Mouse (Mus musculus) liver, embryonic 16.5 days (tissue): ENCODE results near the gene Hydin. TPM values are rescaled to one million over a fixed set of nuclear protein-coding genes. Genes with fewer than 3 reads are reported as not detected.
"Not testable (repeated sequence)": the region's sequence is repeated elsewhere in the genome, so short reads cannot be mapped to it uniquely, and the experiment has no call there.

Experiments
- ATAC-seq: fragments of 200-750 bp; cut with Nextera tagmentation; 2 replicates; pipeline ENCODE4 v1.8.0; 2017; ENCODE audit warnings: low read depth, mild to moderate bottlenecking, moderate number of reproducible peaks, moderate library complexity
- H3K27ac ChIP-seq: fragments of 300-500 bp; sonication (generic); 2 replicates; pipeline ENCODE4 v1.5.1; 2014; ENCODE audit warnings: mild to moderate bottlenecking, low read length
- H3K27me3 ChIP-seq: fragments of 300-500 bp; sonication (generic); 2 replicates; pipeline ENCODE4 v1.6.1; 2014; ENCODE audit warnings: low read depth, low read length, mixed read lengths; ENCODE audit not compliant: control insufficient read depth, insufficient read depth
- H3K36me3 ChIP-seq: fragments of 300-500 bp; sonication (generic); 2 replicates; pipeline ENCODE4 v1.6.1; 2014; ENCODE audit warnings: mild to moderate bottlenecking; ENCODE audit not compliant: control insufficient read depth, insufficient read depth
- H3K4me1 ChIP-seq: fragments of 300-500 bp; sonication (generic); 2 replicates; pipeline ENCODE4 v1.6.1; 2014; ENCODE audit warnings: low read depth, low read length, mixed read lengths; ENCODE audit not compliant: control insufficient read depth
- H3K4me2 ChIP-seq: fragments of 300-500 bp; sonication (generic); 2 replicates; pipeline ENCODE4 v1.6.1; 2014; ENCODE audit warnings: low read depth, low read length, mixed read lengths
- H3K4me3 ChIP-seq: fragments of 300-500 bp; sonication (generic); 2 replicates; pipeline ENCODE4 v1.5.1; 2014; ENCODE audit warnings: low read depth, mild to moderate bottlenecking, low read length
- H3K9ac ChIP-seq: fragments of 300-500 bp; sonication (generic); 2 replicates; pipeline ENCODE4 v1.6.1; 2014; ENCODE audit warnings: low read depth, low read length
- H3K9me3 ChIP-seq: fragments of 300-500 bp; sonication (generic); replicated peaks from 2 replicates; pipeline ENCODE4 v1.6.1; 2016; ENCODE audit warnings: low read length; ENCODE audit not compliant: control insufficient read depth
- WGBS: fragments of 180-500 bp; shearing (Covaris S2); extraction: QIAGEN DNeasy Blood & Tissue Kit; methylation state at CpG from one replicate; pipeline ENCODE4 v1.1.7; 2014; ENCODE audit not compliant: insufficient replicate concordance; 5-methylcytosine and 5-hydroxymethylcytosine counted together
- polyA plus RNA-seq: library from polyadenylated mRNA; unstranded; fragments of >200 nt; fragmentation: Nextera tagmentation; extraction: Ambion mirVana; gene quantifications from 2 replicates; pipeline ENCODE4 v1.2.1, GENCODE M21; 2015

Hydin gene
- polyA plus RNA-seq, 1 experiment from 2014 or later = 0.13 TPM

DNA sequence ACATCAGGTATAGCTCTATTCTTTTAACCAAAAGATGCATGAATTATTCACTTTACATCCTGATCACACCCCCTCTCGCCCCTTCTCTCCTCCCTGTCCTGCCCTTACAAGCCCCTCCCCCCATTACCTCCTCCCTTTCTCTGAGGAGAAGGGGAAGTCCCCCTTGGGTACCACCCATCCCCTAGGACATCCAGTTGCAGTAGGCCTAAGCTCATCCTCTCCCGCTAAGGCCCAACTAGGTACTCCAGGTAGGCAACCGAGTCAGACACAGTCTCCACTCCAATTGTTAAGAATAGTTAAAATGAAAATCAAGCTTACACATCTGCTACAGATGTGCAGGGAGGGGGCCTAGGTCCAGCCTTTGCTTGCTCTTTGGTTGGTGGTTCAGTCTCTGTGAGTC is 83.9 kb downstream of the Hydin start:
- Histone ChIP-seq H3K27me3 (no peaks in the 10 kb centered on the region), H3K9me3 (no peaks in the 10 kb centered on the region), H3K36me3 (no peaks in the 10 kb centered on the region), H3K4me2 (no peak overlapping the region), H3K9ac (no peak overlapping the region), H3K4me1 (no peaks in the 10 kb centered on the region), H3K4me3 (no peak overlapping the region), H3K27ac (no peak overlapping the region)
- no peak for ATAC-seq
- WGBS = 56% methylated on average over 3 of the region's 3 CpGs

DNA sequence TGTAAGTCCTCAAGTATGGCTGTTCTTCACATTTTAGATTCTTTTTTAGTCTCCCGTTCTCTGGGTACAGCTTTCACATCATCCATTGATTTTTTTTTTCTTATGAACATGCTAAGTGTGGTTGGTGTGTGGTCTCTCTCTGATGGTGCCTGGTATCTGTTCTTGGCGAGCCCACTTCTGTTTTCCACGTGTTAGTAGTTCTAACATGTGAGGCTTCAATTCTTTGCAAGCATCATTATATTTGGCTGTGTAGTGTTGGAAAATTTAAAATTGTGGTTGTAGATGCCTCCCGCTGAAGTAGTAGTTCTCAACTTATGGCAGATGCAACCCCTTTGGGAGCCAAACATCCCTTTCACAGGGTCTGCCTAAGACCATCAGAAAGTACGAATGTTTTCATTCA is 85.1 kb downstream of the Hydin start:
- no peaks in the 10 kb centered on the region for H3K4me1 ChIP-seq
- no peaks in the 10 kb centered on the region for H3K36me3 ChIP-seq
- no peaks in the 10 kb centered on the region for H3K9me3 ChIP-seq
- no peak overlapping the region for H3K4me3 ChIP-seq
- WGBS = 57% methylated on average over 5 of the region's 5 CpGs
- no peak overlapping the region for H3K4me2 ChIP-seq
- no peaks in the 10 kb centered on the region for H3K27me3 ChIP-seq
- ATAC-seq = no peak
- H3K27ac ChIP-seq = no peak overlapping the region
- H3K9ac ChIP-seq = no peak overlapping the region

DNA sequence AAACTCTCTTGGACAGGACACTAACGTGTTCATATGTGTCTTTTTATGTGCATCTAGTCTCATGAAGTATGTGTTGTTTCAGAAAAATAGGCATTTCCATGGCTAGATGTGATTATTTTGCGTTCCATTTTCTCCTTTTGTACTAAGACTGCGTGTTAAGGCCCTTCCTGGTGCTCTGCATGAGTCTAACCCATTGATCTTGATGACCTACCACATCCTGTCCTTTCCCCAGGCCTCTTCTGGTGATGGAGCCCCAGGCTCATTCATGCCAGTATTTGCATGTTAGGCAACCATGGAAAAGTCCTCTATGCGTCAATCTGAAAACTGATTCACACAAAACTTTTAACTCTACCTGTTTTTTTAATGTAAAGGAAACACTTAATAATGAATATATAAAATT is 96.2 kb downstream of the Hydin start:
- no peak overlapping the region for H3K9ac ChIP-seq
- no peaks in the 10 kb centered on the region for H3K9me3 ChIP-seq
- no peaks in the 10 kb centered on the region for H3K4me1 ChIP-seq
- H3K27me3 ChIP-seq = no peaks in the 10 kb centered on the region
- H3K36me3 ChIP-seq = no peaks in the 10 kb centered on the region
- ATAC-seq = no peak
- H3K4me2 ChIP-seq = no peak overlapping the region
- H3K4me3 ChIP-seq = no peak overlapping the region
- no peak overlapping the region for H3K27ac ChIP-seq
- 52% methylated on average over 4 of the region's 4 CpGs for WGBS

DNA sequence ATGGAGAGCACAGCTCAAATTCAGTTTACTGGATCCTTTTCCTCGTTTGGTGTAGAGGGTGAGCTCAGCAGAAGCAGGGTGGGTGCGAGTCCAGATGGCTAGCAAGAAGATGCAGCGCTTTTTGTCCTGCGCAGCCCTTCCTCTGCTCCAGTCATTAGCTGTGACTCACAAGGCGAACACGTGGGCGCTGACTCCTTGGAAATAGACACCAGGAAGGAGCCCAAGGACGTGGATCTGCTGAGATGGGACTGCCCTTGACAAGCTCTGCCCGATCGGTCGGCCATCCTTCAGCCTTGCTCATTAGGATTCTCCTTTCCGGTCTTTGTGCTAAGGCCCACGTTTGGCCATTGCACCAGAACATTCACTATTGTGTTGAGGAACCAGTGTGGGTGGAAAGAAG is 106.1 kb downstream of the Hydin start:
- no peak for ATAC-seq
- 67% methylated on average over 13 of the region's 13 CpGs for WGBS
- H3K9me3 ChIP-seq = no peaks in the 10 kb centered on the region
- no peaks in the 10 kb centered on the region for H3K27me3 ChIP-seq
- no peaks in the 10 kb centered on the region for H3K4me1 ChIP-seq
- H3K36me3 ChIP-seq = no peaks in the 10 kb centered on the region
- H3K4me2 ChIP-seq = no peak overlapping the region
- H3K27ac ChIP-seq = no peak overlapping the region
- no peak overlapping the region for H3K4me3 ChIP-seq
- H3K9ac ChIP-seq = no peak overlapping the region

DNA sequence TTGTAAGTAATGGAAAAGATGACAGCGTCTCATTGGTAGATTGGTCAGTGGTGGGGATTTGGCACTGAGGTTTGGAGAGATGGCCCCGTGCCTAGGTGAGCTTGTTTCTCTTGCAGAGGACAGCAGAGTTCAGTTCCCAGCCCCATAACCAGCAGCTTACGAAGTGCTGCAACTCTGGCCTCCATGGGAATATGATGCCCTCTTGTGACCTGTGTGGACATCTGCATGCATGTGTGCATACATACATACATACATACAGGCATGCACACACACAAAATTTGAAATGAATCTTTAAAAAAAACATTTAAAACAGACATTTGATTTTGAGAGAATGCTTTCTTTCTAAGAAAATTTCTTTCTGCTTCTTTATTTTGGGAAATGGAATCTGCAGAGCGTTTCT is 106.9 kb downstream of the Hydin start:
- no peak overlapping the region for H3K27ac ChIP-seq
- no peaks in the 10 kb centered on the region for H3K9me3 ChIP-seq
- ATAC-seq = no peak
- H3K4me1 ChIP-seq = no peaks in the 10 kb centered on the region
- H3K4me2 ChIP-seq = no peak overlapping the region
- 63% methylated on average over 4 of the region's 4 CpGs for WGBS
- no peak overlapping the region for H3K4me3 ChIP-seq
- H3K36me3 ChIP-seq = no peaks in the 10 kb centered on the region
- no peaks in the 10 kb centered on the region for H3K27me3 ChIP-seq
- no peak overlapping the region for H3K9ac ChIP-seq

DNA sequence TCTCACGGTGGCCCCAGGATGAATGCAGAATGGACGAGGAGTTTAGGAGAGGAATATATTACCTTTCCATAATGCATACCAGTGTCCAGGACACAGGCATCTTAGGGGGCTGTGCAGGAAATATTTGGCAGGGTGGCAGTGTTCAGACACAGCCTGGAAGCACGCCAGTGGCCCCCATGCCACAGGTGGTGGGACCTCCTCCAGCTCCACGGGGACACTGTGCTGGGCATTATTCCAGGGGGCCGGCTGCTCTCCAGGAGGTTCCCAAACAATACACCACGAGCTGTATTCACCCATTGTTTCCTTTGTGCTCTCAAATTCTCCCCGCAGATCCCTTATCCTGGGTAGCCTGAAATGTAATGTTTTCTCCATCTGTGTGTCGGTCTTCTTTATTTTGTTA is 116.0 kb downstream of the Hydin start:
- no peak overlapping the region for H3K27ac ChIP-seq
- 49% methylated on average over 8 of the region's 8 CpGs for WGBS
- no peak overlapping the region for H3K4me2 ChIP-seq
- no peaks in the 10 kb centered on the region for H3K4me1 ChIP-seq
- no peaks in the 10 kb centered on the region for H3K36me3 ChIP-seq
- no peak overlapping the region for H3K4me3 ChIP-seq
- no peaks in the 10 kb centered on the region for H3K9me3 ChIP-seq
- no peak for ATAC-seq
- H3K27me3 ChIP-seq = no peaks in the 10 kb centered on the region
- H3K9ac ChIP-seq = no peak overlapping the region

DNA sequence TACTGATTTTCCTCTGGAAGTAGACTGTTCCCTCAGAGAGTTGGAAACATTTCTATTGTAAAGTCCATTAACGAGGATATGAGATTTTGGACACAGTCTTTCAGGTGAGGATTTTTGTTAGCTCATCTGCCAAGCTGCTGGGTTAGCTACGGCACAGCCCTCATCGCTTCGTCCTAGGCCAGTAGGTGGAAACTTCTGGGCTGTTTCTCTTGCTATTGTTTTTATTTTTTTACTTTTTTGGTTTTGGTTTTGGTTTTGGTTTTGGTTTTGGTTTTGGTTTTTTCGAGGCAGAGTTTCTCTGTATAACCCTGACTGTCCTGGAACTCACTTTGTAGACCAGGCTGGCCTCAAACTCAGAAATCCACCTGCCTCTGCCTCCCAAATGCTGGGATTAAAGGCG is 117.9 kb downstream of the Hydin start:
- not testable (repeated sequence) for H3K27me3 ChIP-seq, H3K9ac ChIP-seq, H3K36me3 ChIP-seq, H3K4me2 ChIP-seq, H3K9me3 ChIP-seq, H3K27ac ChIP-seq, ATAC-seq, H3K4me3 ChIP-seq, H3K4me1 ChIP-seq
- 64% methylated on average over 6 of the region's 6 CpGs for WGBS

DNA sequence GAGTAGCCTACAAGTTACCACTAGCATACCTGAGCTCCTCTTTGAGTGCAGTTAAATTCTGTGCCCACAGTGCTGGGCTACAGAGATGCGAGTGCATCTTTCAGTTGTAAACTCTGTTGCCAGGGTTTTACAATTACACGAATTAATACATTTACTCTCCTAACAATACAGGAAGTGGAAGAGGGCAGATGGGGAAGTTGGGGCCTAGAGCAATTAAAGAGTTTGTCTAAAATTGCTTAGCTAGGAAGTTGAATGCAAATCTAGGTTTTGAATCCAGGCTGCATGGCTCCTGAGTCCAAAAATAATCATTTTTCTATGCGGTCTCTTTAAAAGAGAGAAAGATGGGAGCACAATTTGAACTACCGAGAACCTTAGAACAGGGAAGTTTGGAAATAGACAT is 128.9 kb downstream of the Hydin start:
- Histone ChIP-seq H3K4me2 (no peak overlapping the region), H3K4me3 (no peak overlapping the region), H3K27ac (no peak overlapping the region), H3K9ac (no peak overlapping the region), H3K4me1 (no peaks in the 10 kb centered on the region), H3K36me3 (no peaks in the 10 kb centered on the region), H3K9me3 (no peaks in the 10 kb centered on the region), H3K27me3 (no peaks in the 10 kb centered on the region)
- 22% methylated on average over 4 of the region's 4 CpGs for WGBS
- ATAC-seq = no peak

DNA sequence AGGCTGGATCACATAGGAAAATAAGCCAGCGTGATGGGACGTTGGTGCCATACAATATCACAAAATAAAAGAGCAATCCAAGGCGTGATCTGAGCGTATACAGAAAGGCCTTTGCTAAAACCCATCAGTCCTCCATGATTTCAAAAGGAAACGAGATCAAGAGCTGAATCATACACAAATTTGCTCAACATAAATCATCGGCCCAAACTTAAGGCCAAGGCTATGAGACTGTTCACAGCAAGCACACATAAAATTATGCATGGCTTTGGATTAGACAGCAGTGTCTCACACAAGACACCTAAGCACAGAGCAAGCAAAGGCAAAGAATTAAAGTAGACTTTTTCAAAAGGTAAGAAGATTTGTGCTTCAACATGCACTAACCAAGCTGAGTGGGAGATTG is 133.8 kb downstream of the Hydin start:
- H3K9ac ChIP-seq = no peak overlapping the region
- H3K27me3 ChIP-seq = no peaks in the 10 kb centered on the region
- no peak overlapping the region for H3K4me3 ChIP-seq
- H3K4me1 ChIP-seq = no peaks in the 10 kb centered on the region
- no peak overlapping the region for H3K4me2 ChIP-seq
- H3K27ac ChIP-seq = no peak overlapping the region
- H3K9me3 ChIP-seq = no peaks in the 10 kb centered on the region
- H3K36me3 ChIP-seq = no peaks in the 10 kb centered on the region
- WGBS = 62% methylated on average over 6 of the region's 6 CpGs
- ATAC-seq = no peak

DNA sequence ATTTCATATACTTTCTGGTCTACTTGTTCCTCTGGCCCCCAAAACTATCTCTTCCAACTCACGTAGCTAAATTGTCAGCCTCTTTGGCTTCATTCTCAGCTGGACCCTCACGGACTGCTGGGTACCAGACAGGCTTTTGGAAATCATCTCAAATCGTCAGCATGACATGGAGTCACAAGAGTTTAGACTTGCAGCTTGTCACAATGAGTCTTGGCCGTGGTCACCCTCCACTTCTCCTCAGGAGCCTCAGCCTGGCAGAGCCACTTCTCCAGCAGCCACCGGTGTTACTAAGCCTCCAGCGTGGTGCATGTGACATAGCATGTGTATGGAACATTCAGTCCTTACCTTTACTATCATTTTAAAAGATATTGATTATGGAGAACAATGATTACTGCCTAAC is 135.5 kb downstream of the Hydin start:
- Histone ChIP-seq H3K4me1 (no peaks in the 10 kb centered on the region), H3K27ac (no peak overlapping the region), H3K4me3 (no peak overlapping the region), H3K4me2 (no peak overlapping the region), H3K36me3 (no peaks in the 10 kb centered on the region), H3K9me3 (no peaks in the 10 kb centered on the region), H3K27me3 (no peaks in the 10 kb centered on the region), H3K9ac (no peak overlapping the region)
- 61% methylated on average over 6 of the region's 6 CpGs for WGBS
- ATAC-seq = no peak
